Mouse (Mus musculus): ENCODE results near the gene Agpat4. TPM values are rescaled to one million over a fixed set of nuclear protein-coding genes. Genes with fewer than 3 reads are reported as not detected.
A peak's percentile ranks its signal among the peaks of the same experiment; 100 is the strongest.
"Not testable (repeated sequence)": the region's sequence is repeated elsewhere in the genome, so short reads cannot be mapped to it uniquely, and the experiment has no call there.

Agpat4 gene
- polyA plus RNA-seq, 1 experiment from 2014 or later: 38.2 TPM

GRCm38 (mm10) chr17:12104690-12105089, 13.8 kb upstream of the Agpat4 start:
- no peaks in the 10 kb centered on the region for H3K9me3 ChIP-seq (replicated peaks)
- H3K27me3 ChIP-seq (ENCODE audit: low read depth, poor library complexity, severe bottlenecking): no peaks in the 10 kb centered on the region
- DNase-seq (ENCODE audit: low spot score): no peak
- H3K36me3 ChIP-seq: no peaks in the 10 kb centered on the region
- H3K4me1 ChIP-seq: no peaks in the 10 kb centered on the region
- 81% methylated on average over 6 of the region's 6 CpGs for WGBS
- no peak overlapping the region for H3K4me3 ChIP-seq
- no peak overlapping the region for H3K27ac ChIP-seq

- Histone ChIP-seq H3K9me3 (replicated peaks) (no peaks in the 10 kb centered on the region), H3K27me3 (ENCODE audit: low read depth, poor library complexity, severe bottlenecking) (no peaks in the 10 kb centered on the region), H3K36me3 (no peaks in the 10 kb centered on the region), H3K4me1 (no peaks in the 10 kb centered on the region), H3K27ac (no peak overlapping the region), H3K4me3 (no peak overlapping the region)
- WGBS: 60% methylated on average over 4 of the region's 4 CpGs
- no peak for DNase-seq (ENCODE audit: low spot score)
These were observed 12.2 kb upstream of the Agpat4 start for GRCm38 (mm10) chr17:12106255-12106654.

GRCm38 (mm10) chr17:12113626-12114025, 4.9 kb upstream of the Agpat4 start:
- Histone ChIP-seq H3K36me3 (no peaks in the 10 kb centered on the region), H3K4me1 (peaks cover 8% of the 10 kb centered on the region), H3K9me3 (replicated peaks) (0 out of 2 replicates have a peak, but pooled peaks cover 2% of the 10 kb centered on the region), H3K27ac (no peak overlapping the region), H3K4me3 (no peak overlapping the region), H3K27me3 (ENCODE audit: low read depth, poor library complexity, severe bottlenecking) (no peaks in the 10 kb centered on the region)
- WGBS: 96% methylated on average over 6 of the region's 6 CpGs
- DNase-seq (ENCODE audit: low spot score): no peak

GRCm38 (mm10) chr17:12115086-12115485, 3.4 kb upstream of the Agpat4 start:
- WGBS: 89% methylated on average over 2 of the region's 2 CpGs

GRCm38 (mm10) chr17:12118131-12118530, 373 bp upstream of the Agpat4 start:
- peak overlapping the region; percentile 95 for H3K27ac ChIP-seq
- peak overlapping the region; percentile 70 for H3K4me3 ChIP-seq
- H3K4me1 ChIP-seq: peaks cover 24% of the 10 kb centered on the region
- H3K36me3 ChIP-seq: no peaks in the 10 kb centered on the region
- 0 out of 2 replicates have a peak, but pooled peaks cover 2% of the 10 kb centered on the region for H3K9me3 ChIP-seq (replicated peaks)
- no peaks in the 10 kb centered on the region for H3K27me3 ChIP-seq (ENCODE audit: low read depth, poor library complexity, severe bottlenecking)
- DNase-seq (ENCODE audit: low spot score): no peak
- WGBS: 6% methylated on average over 9 of the region's 9 CpGs

More at GRCm38 (mm10) chr17:12115086-12115485, 3.4 kb upstream of the Agpat4 start:
- Histone ChIP-seq H3K36me3 (no peaks in the 10 kb centered on the region), H3K9me3 (replicated peaks) (0 out of 2 replicates have a peak, but pooled peaks cover 2% of the 10 kb centered on the region), H3K27me3 (ENCODE audit: low read depth, poor library complexity, severe bottlenecking) (no peaks in the 10 kb centered on the region), H3K4me3 (no peak overlapping the region), H3K4me1 (peaks cover 9% of the 10 kb centered on the region), H3K27ac (no peak overlapping the region)
- no peak for DNase-seq (ENCODE audit: low spot score)

GRCm38 (mm10) chr17:12118926-12119641, 580 bp downstream of the Agpat4 start:
- H3K36me3 ChIP-seq: peaks cover 3% of the 10 kb centered on the region
- WGBS: under 1% methylated on average over 30 of the region's 30 CpGs
- no peaks in the 10 kb centered on the region for H3K27me3 ChIP-seq (ENCODE audit: low read depth, poor library complexity, severe bottlenecking)

GRCm38 (mm10) chr17:12119675-12120074, 1.2 kb downstream of the Agpat4 start:
- H3K27ac ChIP-seq: peak overlapping the region; percentile 95
- peaks cover 24% of the 10 kb centered on the region for H3K4me1 ChIP-seq
- under 1% methylated on average over 12 of the region's 12 CpGs for WGBS
- peaks cover 9% of the 10 kb centered on the region for H3K36me3 ChIP-seq
- no peaks in the 10 kb centered on the region for H3K27me3 ChIP-seq (ENCODE audit: low read depth, poor library complexity, severe bottlenecking)
- DNase-seq (ENCODE audit: low spot score): peak; percentile 64
- 0 out of 2 replicates have a peak, but pooled peaks cover 2% of the 10 kb centered on the region for H3K9me3 ChIP-seq (replicated peaks)
- peak overlapping the region; percentile 70 for H3K4me3 ChIP-seq

More at GRCm38 (mm10) chr17:12118926-12119641, 580 bp downstream of the Agpat4 start:
- Histone ChIP-seq H3K4me3 (peak overlapping the region; percentile 70), H3K9me3 (replicated peaks) (0 out of 2 replicates have a peak, but pooled peaks cover 2% of the 10 kb centered on the region), H3K27ac (peak overlapping the region; percentile 95), H3K4me1 (peaks cover 24% of the 10 kb centered on the region)
- peak; percentile 86 for DNase-seq (ENCODE audit: low spot score)

- Histone ChIP-seq H3K4me3 (peak overlapping the region; percentile 70), H3K27me3 (ENCODE audit: low read depth, poor library complexity, severe bottlenecking) (no peaks in the 10 kb centered on the region), H3K4me1 (peaks cover 24% of the 10 kb centered on the region), H3K36me3 (peaks cover 15% of the 10 kb centered on the region), H3K9me3 (replicated peaks) (0 out of 2 replicates have a peak, but pooled peaks cover under 1% of the 10 kb centered on the region), H3K27ac (peak overlapping the region; percentile 95)
- WGBS: 47% methylated on average over 5 of the region's 5 CpGs
- DNase-seq (ENCODE audit: low spot score): no peak
These were observed 1.8 kb downstream of the Agpat4 start for GRCm38 (mm10) chr17:12120268-12120667.

GRCm38 (mm10) chr17:12121226-12121794, 2.8 kb downstream of the Agpat4 start:
- WGBS: 90% methylated on average over 7 of the region's 7 CpGs
- Histone ChIP-seq H3K4me3 (no peak overlapping the region; the same call in 1 of the 2 replicates), H3K4me1 (peaks cover 24% of the 10 kb centered on the region), H3K36me3 (peaks cover 25% of the 10 kb centered on the region), H3K27ac (no peak overlapping the region), H3K9me3 (replicated peaks) (no peaks in the 10 kb centered on the region), H3K27me3 (ENCODE audit: low read depth, poor library complexity, severe bottlenecking) (no peaks in the 10 kb centered on the region)
- no peak for DNase-seq (ENCODE audit: low spot score)

GRCm38 (mm10) chr17:12122262-12122661, 3.8 kb downstream of the Agpat4 start:
- H3K4me1 ChIP-seq: peaks cover 24% of the 10 kb centered on the region
- 93% methylated on average over 9 of the region's 9 CpGs for WGBS
- not testable (repeated sequence) for H3K9me3 ChIP-seq (replicated peaks); H3K27me3 ChIP-seq (ENCODE audit: low read depth, poor library complexity, severe bottlenecking); H3K27ac ChIP-seq; H3K4me3 ChIP-seq; DNase-seq (ENCODE audit: low spot score)
- peaks cover 35% of the 10 kb centered on the region for H3K36me3 ChIP-seq

GRCm38 (mm10) chr17:12123168-12123567, 4.7 kb downstream of the Agpat4 start:
- H3K4me3 ChIP-seq: no peak overlapping the region
- peaks cover 42% of the 10 kb centered on the region for H3K36me3 ChIP-seq
- no peaks in the 10 kb centered on the region for H3K9me3 ChIP-seq (replicated peaks)
- WGBS: 93% methylated on average over 3 of the region's 3 CpGs
- no peak overlapping the region for H3K27ac ChIP-seq
- peaks cover 18% of the 10 kb centered on the region for H3K4me1 ChIP-seq
- DNase-seq (ENCODE audit: low spot score): no peak
- no peaks in the 10 kb centered on the region for H3K27me3 ChIP-seq (ENCODE audit: low read depth, poor library complexity, severe bottlenecking)

GRCm38 (mm10) chr17:12127056-12127455, 8.6 kb downstream of the Agpat4 start:
- no peak overlapping the region for H3K4me3 ChIP-seq
- 0 out of 2 replicates have a peak, but pooled peaks cover 6% of the 10 kb centered on the region for H3K4me1 ChIP-seq
- 90% methylated on average over 4 of the region's 4 CpGs for WGBS
- no peak overlapping the region for H3K27ac ChIP-seq
- no peaks in the 10 kb centered on the region for H3K27me3 ChIP-seq (ENCODE audit: low read depth, poor library complexity, severe bottlenecking)
- H3K36me3 ChIP-seq: peaks cover 65% of the 10 kb centered on the region
- no peak for DNase-seq (ENCODE audit: low spot score)
- H3K9me3 ChIP-seq (replicated peaks): no peaks in the 10 kb centered on the region

- no peaks in the 10 kb centered on the region for H3K27me3 ChIP-seq (ENCODE audit: low read depth, poor library complexity, severe bottlenecking)
- 85% methylated on average over 2 of the region's 2 CpGs for WGBS
- no peak overlapping the region for H3K4me3 ChIP-seq
- DNase-seq (ENCODE audit: low spot score): no peak
- H3K27ac ChIP-seq: no peak overlapping the region
- 0 out of 2 replicates have a peak, but pooled peaks cover 6% of the 10 kb centered on the region for H3K4me1 ChIP-seq
- peaks cover 79% of the 10 kb centered on the region for H3K36me3 ChIP-seq
- H3K9me3 ChIP-seq (replicated peaks): no peaks in the 10 kb centered on the region
These were observed 10.5 kb downstream of the Agpat4 start for GRCm38 (mm10) chr17:12128976-12129375.
